Mouse (Mus musculus) lung, embryonic 14.5 days (tissue): Measurements from ENCODE around the gene Dcakd. TPM values are rescaled to one million over a fixed set of nuclear protein-coding genes. Genes with fewer than 3 reads are reported as not detected.

Experiments used
- ATAC-seq: fragments of 200-750 bp; cut with Nextera tagmentation; 2 replicates; pipeline ENCODE4 v1.8.0; 2017; ENCODE audit warnings: mild to moderate bottlenecking, moderate TSS enrichment, moderate library complexity; ENCODE audit not compliant: insufficient read depth
- DNase-seq: peaks from one replicate; pipeline ENCODE4 v3.0.0-alpha.2; 2015
- H3K27ac ChIP-seq: fragments of 300-500 bp; sonication (generic); 2 replicates; pipeline ENCODE4 v1.5.1; 2014; ENCODE audit warnings: low read depth, mild to moderate bottlenecking, moderate library complexity
- H3K27me3 ChIP-seq: fragments of 300-500 bp; sonication (generic); 2 replicates; pipeline ENCODE4 v1.6.1; 2014; ENCODE audit warnings: low read length, control low read depth; ENCODE audit not compliant: insufficient read depth
- H3K36me3 ChIP-seq: fragments of 300-500 bp; sonication (generic); 2 replicates; pipeline ENCODE4 v1.6.1; 2014; ENCODE audit warnings: control low read depth; ENCODE audit not compliant: insufficient read depth
- H3K4me1 ChIP-seq: fragments of 300-500 bp; sonication (generic); 2 replicates; pipeline ENCODE4 v1.6.1; 2014; ENCODE audit warnings: antibody characterized with exemption, control low read depth; ENCODE audit not compliant: insufficient read depth
- H3K4me2 ChIP-seq: fragments of 300-500 bp; sonication (generic); 2 replicates; pipeline ENCODE4 v1.6.1; 2014; ENCODE audit warnings: mild to moderate bottlenecking
- H3K4me3 ChIP-seq: fragments of 300-500 bp; sonication (generic); 2 replicates; pipeline ENCODE4 v1.5.1; 2014; ENCODE audit warnings: low read depth, low read length
- H3K9ac ChIP-seq: fragments of 300-500 bp; sonication (generic); 2 replicates; pipeline ENCODE4 v1.6.1; 2014
- H3K9me3 ChIP-seq: fragments of 300-500 bp; sonication (generic); 2 replicates; pipeline ENCODE4 v1.6.1; 2016; ENCODE audit warnings: low read depth, low read length, control low read depth
- CTCF ChIP-seq: IDR thresholded peaks from 2 replicates; pipeline ENCODE4 v1.5.1; 2016; ENCODE audit warnings: antibody characterized with exemption, low read depth
- WGBS: fragments of 180-500 bp; shearing (Covaris S2); extraction: QIAGEN DNeasy Blood & Tissue Kit; methylation state at CpG from one replicate; pipeline ENCODE4 v1.1.7; 2014; 5-methylcytosine and 5-hydroxymethylcytosine counted together
- polyA plus RNA-seq: library from polyadenylated mRNA; unstranded; fragments of >200 nt; fragmentation: Nextera tagmentation; extraction: Ambion mirVana; gene quantifications from 2 replicates; pipeline ENCODE4 v1.2.1, GENCODE M21; 2014

Gene Dcakd
- polyA plus RNA-seq, 1 experiment from 2014 or later = 225 TPM

DNA sequence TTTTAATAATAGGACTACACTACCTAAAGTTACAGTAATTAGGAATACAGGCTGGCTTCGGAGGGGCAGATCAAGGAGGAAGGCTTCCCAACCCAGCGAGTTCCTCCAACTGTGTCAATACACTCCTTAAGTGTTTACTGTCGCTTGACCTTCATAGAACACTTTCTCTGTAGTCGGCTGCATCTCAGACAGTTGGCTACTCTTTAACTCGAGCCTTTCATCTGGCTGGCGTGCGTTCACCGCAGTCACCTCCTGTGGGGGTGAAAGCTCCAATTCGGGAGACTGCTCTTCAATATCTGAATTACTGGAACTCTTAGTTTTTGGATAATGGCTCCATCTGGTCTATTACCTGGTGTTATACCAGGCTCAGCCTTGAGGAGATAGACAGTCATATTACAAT, 10.5 kb downstream of the Dcakd start:
- H3K9me3 ChIP-seq = no peaks in the 10 kb centered on the region
- TF ChIP-seq CTCF = no peak
- no peak for ATAC-seq
- 0 out of 2 replicates have a peak overlapping the region, but pooled peaks have one; percentile 0 for H3K4me3 ChIP-seq
- no peak for DNase-seq
- peak overlapping the region; percentile 36; the same call in 1 of the 2 replicates for H3K4me2 ChIP-seq
- H3K4me1 ChIP-seq = no peaks in the 10 kb centered on the region
- peak overlapping the region; percentile 58; the same call in 1 of the 2 replicates for H3K27ac ChIP-seq
- H3K9ac ChIP-seq = no peak overlapping the region
- H3K36me3 ChIP-seq = peaks cover 9% of the 10 kb centered on the region
- H3K27me3 ChIP-seq = no peaks in the 10 kb centered on the region
- 39% methylated on average over 9 of the region's 9 CpGs for WGBS

DNA sequence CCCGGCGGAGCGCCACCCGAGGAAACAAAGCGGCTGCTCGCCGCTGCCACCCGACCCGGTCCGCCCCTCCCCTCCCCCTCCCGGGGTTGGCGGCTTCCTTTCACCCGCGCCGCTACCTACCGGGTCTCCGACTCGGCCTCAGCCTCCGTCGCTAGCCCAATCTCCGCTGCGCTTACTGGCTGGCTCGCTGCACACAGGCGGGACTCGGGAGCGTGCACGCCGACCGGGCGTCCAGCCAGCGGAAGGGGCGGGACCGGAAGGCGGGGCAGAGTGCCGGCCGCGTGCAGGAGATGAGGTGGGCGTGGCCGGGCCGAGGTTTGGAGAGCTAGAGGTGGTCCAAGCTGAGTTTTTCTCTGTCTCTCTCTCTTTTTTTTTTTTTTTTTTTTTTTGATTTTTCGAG, 11.2 kb downstream of the Dcakd start:
- no peak for TF ChIP-seq CTCF
- H3K4me3 ChIP-seq = peak overlapping the region; percentile 79
- no peaks in the 10 kb centered on the region for H3K4me1 ChIP-seq
- peak overlapping the region; percentile 91 for H3K27ac ChIP-seq
- DNase-seq = peak; percentile 99
- under 1% methylated on average over 41 of the region's 41 CpGs for WGBS
- H3K4me2 ChIP-seq = peak overlapping the region; percentile 64
- H3K9me3 ChIP-seq = no peaks in the 10 kb centered on the region
- ATAC-seq = peak; percentile 97
- H3K27me3 ChIP-seq = no peaks in the 10 kb centered on the region
- peak overlapping the region; percentile 91 for H3K9ac ChIP-seq
- H3K36me3 ChIP-seq = peaks cover 13% of the 10 kb centered on the region

DNA sequence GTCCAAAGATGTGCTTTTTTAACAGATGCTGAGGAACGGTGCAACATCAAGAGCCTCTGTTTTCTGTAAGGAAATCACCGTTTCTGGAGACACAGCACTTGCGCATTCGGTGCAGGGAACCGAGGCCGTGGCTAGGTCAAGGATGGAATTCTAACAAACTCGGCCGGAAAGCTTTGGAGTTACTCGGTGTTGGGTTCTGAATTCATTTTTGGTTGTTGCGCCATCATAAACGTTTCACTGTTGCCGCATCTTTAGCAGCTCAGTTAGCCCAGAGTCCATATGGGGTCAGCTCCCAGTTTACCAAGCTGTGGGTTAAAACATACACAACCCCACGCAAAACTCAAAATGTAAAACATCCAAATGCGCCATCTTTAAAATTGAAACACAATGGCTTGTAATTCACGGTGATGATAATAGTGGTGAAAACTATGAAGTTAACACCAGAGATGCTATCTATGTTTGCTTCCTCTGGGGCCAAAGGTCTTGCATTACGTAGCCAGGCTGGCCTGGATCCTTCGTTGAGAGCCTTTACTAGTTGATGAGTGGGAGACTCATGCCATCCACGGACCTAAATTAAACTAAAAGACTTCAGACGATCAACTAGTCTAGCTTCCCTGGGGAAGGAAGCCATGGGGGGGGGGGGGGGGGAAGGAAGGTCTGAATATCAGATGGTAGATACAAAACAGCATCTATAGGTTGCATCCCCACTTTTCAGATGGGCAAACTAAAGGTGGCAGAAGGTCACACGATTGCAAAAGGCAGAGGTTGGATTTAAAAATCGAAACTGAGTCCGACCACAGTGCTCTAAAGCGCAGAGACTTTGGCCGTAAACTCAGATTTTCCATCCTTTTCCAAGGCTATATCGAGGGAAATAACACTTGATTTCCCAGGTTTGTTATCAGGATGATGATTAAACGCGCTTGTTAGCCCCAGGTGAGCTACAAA, 12.0 kb downstream of the Dcakd start:
- ATAC-seq = no peak
- Histone ChIP-seq H3K27ac (peak overlapping the region; percentile 91), H3K36me3 (peaks cover 13% of the 10 kb centered on the region), H3K9me3 (no peaks in the 10 kb centered on the region), H3K4me3 (peak overlapping the region; percentile 79), H3K4me1 (no peaks in the 10 kb centered on the region), H3K4me2 (peak overlapping the region; percentile 64), H3K27me3 (no peaks in the 10 kb centered on the region), H3K9ac (peak overlapping the region; percentile 91)
- TF ChIP-seq CTCF = no peak
- peak; percentile 40 for DNase-seq
- 32% methylated on average over 27 of the region's 27 CpGs for WGBS

DNA sequence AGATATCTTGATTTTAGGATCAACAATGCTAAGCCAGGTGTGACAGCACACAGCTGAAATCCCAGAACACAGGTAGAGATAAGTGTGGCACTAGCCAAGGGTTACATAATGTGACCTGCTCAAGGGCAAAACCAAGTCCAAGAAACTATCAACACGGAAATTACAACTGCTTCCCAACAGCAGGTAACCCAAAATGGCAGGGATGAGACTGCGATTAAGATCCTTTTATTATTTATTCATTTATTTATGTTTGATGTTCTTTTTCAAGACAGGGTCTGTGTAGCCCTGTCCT, 17.0 kb downstream of the Dcakd start:
- Histone ChIP-seq H3K9ac (no peak overlapping the region), H3K27ac (no peak overlapping the region), H3K4me3 (no peak overlapping the region), H3K4me1 (peaks cover 13% of the 10 kb centered on the region; the same call in 1 of the 2 replicates), H3K9me3 (no peaks in the 10 kb centered on the region), H3K36me3 (peaks cover 29% of the 10 kb centered on the region), H3K27me3 (no peaks in the 10 kb centered on the region), H3K4me2 (no peak overlapping the region)
- DNase-seq (no peak), ATAC-seq (no peak)
- TF ChIP-seq CTCF = no peak
- WGBS = 74% methylated on average over 2 of the region's 2 CpGs

DNA sequence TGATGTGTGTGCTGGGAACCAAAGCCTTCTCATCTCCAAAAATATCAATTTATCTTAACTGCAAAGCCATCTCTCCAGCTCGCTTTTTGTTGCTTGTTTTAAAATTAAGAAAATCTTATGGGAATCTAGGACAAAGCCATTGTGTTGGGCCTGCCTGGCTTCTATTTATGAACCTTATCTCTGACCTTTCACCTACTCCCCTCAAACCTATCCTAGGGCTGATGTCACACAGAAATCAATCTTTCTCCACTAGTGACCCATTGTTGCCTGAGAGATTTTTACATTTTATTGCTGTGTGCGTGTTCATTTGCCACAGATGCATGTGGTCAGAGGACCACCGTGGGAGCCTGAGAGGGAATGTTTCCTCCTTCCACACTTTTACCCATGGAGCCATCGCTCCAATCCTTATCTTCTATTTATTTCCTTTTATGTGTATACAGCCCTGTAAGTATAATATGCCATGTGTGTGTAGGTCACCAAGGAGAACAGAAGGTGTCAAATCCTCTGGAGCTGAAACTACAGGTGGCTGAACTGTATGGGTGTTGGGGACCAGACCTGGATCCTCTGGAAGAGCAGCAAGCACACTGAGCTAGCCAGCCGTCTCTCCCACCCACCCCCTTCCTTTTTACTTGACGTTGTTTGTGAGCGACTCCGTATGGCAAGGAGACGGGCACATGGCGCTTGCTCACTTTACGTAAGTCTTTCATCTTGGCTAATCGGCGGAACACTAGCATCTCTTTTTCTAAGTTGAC, 17.5 kb downstream of the Dcakd start:
- Histone ChIP-seq H3K9me3 (no peaks in the 10 kb centered on the region), H3K4me3 (no peak overlapping the region), H3K9ac (no peak overlapping the region), H3K27ac (no peak overlapping the region), H3K36me3 (peaks cover 34% of the 10 kb centered on the region), H3K27me3 (no peaks in the 10 kb centered on the region), H3K4me2 (no peak overlapping the region), H3K4me1 (peaks cover 13% of the 10 kb centered on the region; the same call in 1 of the 2 replicates)
- DNase-seq = no peak
- 64% methylated on average over 13 of the region's 13 CpGs for WGBS
- no peak for ATAC-seq
- no peak for TF ChIP-seq CTCF

DNA sequence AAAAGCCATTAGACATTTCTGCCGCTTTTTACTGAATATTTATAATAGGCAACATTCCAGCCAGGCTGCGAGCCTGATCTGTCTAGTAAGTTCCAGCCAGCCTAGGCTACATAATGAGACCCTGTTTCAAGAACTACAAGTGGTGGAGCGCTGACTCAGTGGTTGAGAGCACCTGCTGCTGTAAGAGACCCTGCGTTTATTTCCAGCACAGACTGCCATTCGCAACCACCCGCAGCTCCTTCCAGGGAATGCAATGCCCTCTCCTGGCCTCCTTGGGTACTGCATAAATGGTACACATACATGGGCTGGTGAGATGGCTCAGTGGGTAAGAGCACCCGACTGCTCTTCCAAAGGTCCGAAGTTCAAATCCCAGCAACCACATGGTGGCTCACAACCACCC, 18.9 kb downstream of the Dcakd start:
- H3K36me3 ChIP-seq = peaks cover 38% of the 10 kb centered on the region
- H3K9me3 ChIP-seq = no peaks in the 10 kb centered on the region
- no peak overlapping the region for H3K9ac ChIP-seq
- WGBS = 82% methylated on average over 8 of the region's 8 CpGs
- H3K4me2 ChIP-seq = no peak overlapping the region
- DNase-seq = peak; percentile 62
- no peak for ATAC-seq
- TF ChIP-seq CTCF = peak; percentile 56
- no peaks in the 10 kb centered on the region for H3K27me3 ChIP-seq
- H3K4me1 ChIP-seq = peaks cover 13% of the 10 kb centered on the region; the same call in 1 of the 2 replicates
- no peak overlapping the region for H3K4me3 ChIP-seq
- no peak overlapping the region for H3K27ac ChIP-seq

DNA sequence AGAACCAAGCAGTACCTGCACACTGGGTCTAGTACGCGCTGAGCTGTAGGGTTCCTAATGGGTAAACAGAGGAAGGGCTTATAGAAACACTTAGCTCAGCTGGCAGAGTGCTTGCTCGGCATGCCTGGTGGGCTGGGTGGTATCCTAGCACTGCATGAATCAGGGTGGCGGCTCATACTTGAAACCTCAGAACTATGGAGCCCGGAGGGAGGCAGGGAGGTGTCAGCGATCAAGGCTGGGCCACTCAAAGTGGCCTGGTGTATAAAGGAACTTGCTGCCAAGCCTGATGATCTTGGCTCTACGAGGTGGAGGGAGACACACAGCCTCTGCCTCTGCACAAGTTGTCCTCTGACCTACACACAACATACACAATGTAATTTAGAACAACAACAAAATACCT, 19.6 kb downstream of the Dcakd start:
- Histone ChIP-seq H3K27me3 (no peaks in the 10 kb centered on the region), H3K27ac (peak overlapping the region; percentile 18; the same call in 1 of the 2 replicates), H3K36me3 (peaks cover 38% of the 10 kb centered on the region), H3K4me3 (no peak overlapping the region), H3K9me3 (no peaks in the 10 kb centered on the region), H3K9ac (no peak overlapping the region), H3K4me1 (peaks cover 13% of the 10 kb centered on the region; the same call in 1 of the 2 replicates), H3K4me2 (0 out of 2 replicates have a peak overlapping the region, but pooled peaks have one; percentile 23)
- no peak for TF ChIP-seq CTCF
- ATAC-seq (peak; percentile 42; the same call in 1 of the 2 replicates), DNase-seq (peak; percentile 46)
- WGBS = 54% methylated on average over 7 of the region's 7 CpGs
